Mouse (Mus musculus) fat pad, adult 2 months (tissue): ENCODE measurements at regions not wholly inside any gene's neighbourhood (a gene's known extent, or its start where the extent isn't known, plus 50 kb on each side); places are given as distances from the start of the nearest gene placed in this dataset.
"Not testable (repeated sequence)": the region's sequence is repeated elsewhere in the genome, so short reads cannot be mapped to it uniquely, and the experiment has no call there.

Source experiments
- DNase-seq: peaks from one replicate; pipeline ENCODE4 v3.0.0-alpha.2; 2011; ENCODE audit warnings: low read depth, low spot score; ENCODE audit errors: extremely low read depth

- no peak for DNase-seq
Observed at GRCm38 (mm10) chr1:51609295-51609694, 131.1 kb upstream of the Nabp1 start.

GRCm38 (mm10) chr1:51607437-51607855, 129.2 kb upstream of the Nabp1 start:
- no peak for DNase-seq

GRCm38 (mm10) chr1:51602071-51602470, 123.8 kb upstream of the Nabp1 start:
- DNase-seq = no peak

- no peak for DNase-seq
Observed at GRCm38 (mm10) chr1:51600425-51600824, 122.2 kb upstream of the Nabp1 start.

GRCm38 (mm10) chr1:51596935-51597820, 119.0 kb upstream of the Nabp1 start:
- DNase-seq = no peak

GRCm38 (mm10) chr1:51594666-51595065, 116.4 kb upstream of the Nabp1 start:
- no peak for DNase-seq

GRCm38 (mm10) chr1:51593621-51594441, 115.6 kb upstream of the Nabp1 start:
- no peak for DNase-seq

- no peak for DNase-seq
Observed at GRCm38 (mm10) chr1:51591886-51592285, 113.7 kb upstream of the Nabp1 start.

GRCm38 (mm10) chr1:51590606-51591400, 112.6 kb upstream of the Nabp1 start:
- DNase-seq = no peak

GRCm38 (mm10) chr1:51584925-51585424, 106.8 kb upstream of the Nabp1 start:
- no peak for DNase-seq

GRCm38 (mm10) chr1:51583871-51584270, 105.6 kb upstream of the Nabp1 start:
- DNase-seq = no peak

- no peak for DNase-seq
Observed at GRCm38 (mm10) chr1:51580074-51580473, 101.8 kb upstream of the Nabp1 start.

GRCm38 (mm10) chr1:51577701-51578100, 99.5 kb upstream of the Nabp1 start:
- DNase-seq = no peak

- DNase-seq = no peak
Observed at GRCm38 (mm10) chr1:51572314-51573078, 94.3 kb upstream of the Nabp1 start.

GRCm38 (mm10) chr1:51569625-51570024, 91.4 kb upstream of the Nabp1 start:
- DNase-seq = no peak

GRCm38 (mm10) chr1:51566170-51566649, 88.0 kb upstream of the Nabp1 start:
- DNase-seq = no peak

GRCm38 (mm10) chr1:51556616-51557015, 78.4 kb upstream of the Nabp1 start:
- DNase-seq = not testable (repeated sequence)

GRCm38 (mm10) chr1:51553738-51554137, 75.5 kb upstream of the Nabp1 start:
- no peak for DNase-seq

GRCm38 (mm10) chr1:51551624-51552023, 73.4 kb upstream of the Nabp1 start:
- no peak for DNase-seq

GRCm38 (mm10) chr1:51542801-51543200, 64.6 kb upstream of the Nabp1 start:
- no peak for DNase-seq
